Mouse (Mus musculus) adrenal gland, adult (tissue): ENCODE measurements around the gene Mageh1.
"Not testable (repeated sequence)": the region's sequence is repeated elsewhere in the genome, so short reads cannot be mapped to it uniquely, and the experiment has no call there.

Source experiments
- DNase-seq, 2 experiments: peaks; one replicate each; pipeline ENCODE4 v3.0.0; 2022 to 2023; ENCODE audit warnings: low spot score in 1 of 2; ENCODE audit not compliant: inconsistent age in 2 of 2

Mageh1 gene

DNA sequence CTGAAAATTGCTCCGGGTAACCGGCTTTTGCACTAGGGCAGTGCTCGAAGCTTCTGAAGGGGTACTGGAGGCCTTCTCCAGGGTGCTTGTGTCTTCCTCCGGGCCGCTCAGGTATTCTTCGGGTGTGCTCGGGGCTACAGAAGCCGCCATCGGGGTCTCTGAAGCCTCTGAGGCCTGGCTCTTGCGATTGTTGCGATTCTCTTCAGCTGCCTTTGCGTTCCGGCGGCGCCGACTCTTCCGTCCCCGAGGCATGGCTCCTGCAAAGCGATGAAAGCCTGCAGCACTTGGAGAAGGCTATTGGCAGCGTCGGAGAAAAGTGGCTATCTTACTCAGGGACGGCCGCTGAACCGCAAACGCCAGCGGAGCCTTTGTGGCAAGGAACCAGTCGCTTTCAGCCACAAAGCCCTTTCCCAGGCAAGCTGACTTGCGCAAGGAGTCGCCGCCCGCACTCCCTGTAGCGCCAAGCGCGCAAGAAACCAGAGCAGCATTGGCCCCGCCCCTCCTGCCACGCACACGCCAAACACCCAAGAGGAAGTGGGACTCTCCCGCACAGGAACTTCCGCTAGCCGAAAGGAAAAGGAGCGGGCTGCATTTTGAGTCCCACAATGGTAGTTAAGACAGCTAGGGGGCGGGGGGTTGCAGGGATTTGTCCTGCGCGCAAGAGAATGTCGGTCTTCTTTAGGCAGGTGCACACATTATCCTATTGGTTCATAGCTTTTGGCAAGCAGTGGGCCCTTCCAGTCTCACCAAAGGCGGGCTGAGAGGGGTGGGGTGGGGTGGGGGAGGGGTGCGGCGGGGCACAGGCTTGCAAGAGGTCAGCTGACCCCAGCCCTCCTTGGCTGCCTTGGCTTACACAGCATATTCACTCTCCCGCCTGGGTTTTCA, at the start of gene Mageh1:
Gene Mageh1 (minus strand): TSS at position 489 of the 885 bp plus-strand sequence.
- DNase-seq: peak; percentile 83 to 91

GRCm38 (mm10) chrX:153037972-153038744, 783 bp upstream of the Mageh1 start:
- DNase-seq: not testable (repeated sequence)

DNA sequence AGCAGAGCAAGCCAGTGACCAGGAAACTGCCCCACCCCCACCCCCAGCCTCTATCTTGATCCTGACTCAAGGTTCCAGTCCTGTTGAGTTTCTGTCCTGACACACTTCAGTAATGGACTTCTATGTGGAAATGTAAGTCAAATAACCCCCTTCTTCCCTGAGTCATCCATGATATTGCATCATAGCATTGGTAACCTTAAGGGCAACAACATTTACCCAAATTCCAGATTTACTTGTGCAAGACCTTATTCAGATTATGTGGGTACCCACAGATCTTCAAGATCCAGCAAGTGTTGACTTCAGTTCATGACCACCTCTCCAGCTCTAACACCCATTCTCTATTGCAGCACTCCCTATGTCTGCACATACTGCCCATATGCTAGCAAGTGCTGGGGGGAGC, 5.8 kb downstream of the Mageh1 start:
- not testable (repeated sequence) for DNase-seq

DNA sequence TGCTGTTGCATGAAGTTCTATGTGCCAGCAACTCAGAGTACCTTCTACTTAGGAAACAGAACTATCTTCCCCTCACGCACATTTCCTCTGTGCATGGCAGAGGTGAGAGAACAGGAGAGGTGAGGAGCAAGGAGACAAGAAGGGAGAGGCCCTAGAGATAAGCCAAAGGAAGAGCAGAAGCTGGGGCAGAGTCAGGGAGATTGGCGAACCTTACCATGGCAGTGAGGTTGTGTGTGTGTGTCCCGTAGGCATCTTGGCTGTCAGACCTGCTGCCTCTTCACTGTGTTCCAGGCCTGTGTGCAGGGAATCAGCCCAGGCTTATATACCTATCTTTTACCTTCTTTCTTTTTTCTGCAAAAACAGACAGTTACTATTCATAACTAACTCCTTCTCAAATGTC, 11.7 kb downstream of the Mageh1 start:
- not testable (repeated sequence) for DNase-seq

- DNase-seq: not testable (repeated sequence)
Observed at GRCm38 (mm10) chrX:153025255-153025654, 12.1 kb downstream of the Mageh1 start.

- DNase-seq: no peak
Observed at GRCm38 (mm10) chrX:153007685-153008047, 29.7 kb downstream of the Mageh1 start.

DNA sequence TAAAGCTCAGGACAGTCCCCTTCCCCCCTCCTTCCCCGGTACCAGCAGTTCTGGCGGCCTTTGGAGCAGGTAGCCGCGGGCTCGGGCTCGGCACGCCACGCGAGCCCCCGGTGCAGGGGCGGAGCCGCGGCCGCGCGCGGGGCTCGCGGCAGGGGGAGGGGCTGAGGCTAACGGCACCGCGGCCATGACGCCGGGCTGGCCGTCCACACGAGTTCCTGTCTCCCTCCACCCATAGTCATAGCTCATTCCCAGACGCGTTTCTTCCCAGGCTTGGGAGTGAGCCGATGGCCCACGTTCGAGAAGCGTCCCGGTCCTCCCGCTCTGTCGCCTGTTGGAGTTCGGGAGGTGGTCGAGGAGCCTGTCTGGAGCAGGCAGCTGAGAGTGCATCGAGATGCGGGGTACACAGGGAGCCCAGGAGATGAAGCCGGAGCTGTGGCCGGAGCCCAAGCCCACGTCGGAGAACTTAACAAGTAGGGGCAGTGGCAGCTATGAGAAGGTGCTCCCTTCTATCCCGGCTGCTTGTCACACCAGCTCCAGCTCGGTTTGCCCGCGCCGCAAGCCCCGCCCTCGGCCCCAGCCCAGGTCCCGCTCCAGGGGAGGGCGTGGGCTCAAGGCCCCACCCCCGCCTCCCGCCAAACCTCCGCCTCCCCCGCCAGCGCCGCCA, 30.2 kb downstream of the Mageh1 start:
- DNase-seq: peak; percentile 54 to 77

- DNase-seq: peak; percentile 29 to 79
Observed at GRCm38 (mm10) chrX:153006387-153006841, 31.0 kb downstream of the Mageh1 start, which contains the start of gene Usp51. Usp51 (plus strand) TSS chrX:153006469.

GRCm38 (mm10) chrX:152996105-152996504, 41.3 kb downstream of the Mageh1 start:
- not testable (repeated sequence) for DNase-seq

DNA sequence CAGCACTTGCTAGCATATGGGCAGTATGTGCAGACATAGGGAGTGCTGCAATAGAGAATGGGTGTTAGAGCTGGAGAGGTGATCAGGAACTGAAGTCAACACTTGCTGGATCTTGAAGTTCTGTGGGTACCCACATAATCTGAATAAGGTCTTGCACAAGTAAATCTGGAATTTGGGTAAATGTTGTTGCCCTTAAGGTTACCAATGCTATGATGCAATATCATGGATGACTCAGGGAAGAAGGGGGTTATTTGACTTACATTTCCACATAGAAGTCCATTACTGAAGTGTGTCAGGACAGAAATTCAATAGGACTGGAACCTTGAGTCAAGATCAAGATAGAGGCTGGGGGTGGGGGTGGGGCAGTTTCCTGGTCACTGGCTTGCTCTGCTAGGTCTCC, 47.5 kb downstream of the Mageh1 start:
- not testable (repeated sequence) for DNase-seq
